Mouse (Mus musculus): Measurements from ENCODE around the gene 0610037L13Rik. TPM values are rescaled to one million over a fixed set of nuclear protein-coding genes. Genes with fewer than 3 reads are reported as not detected.

Gene 0610037L13Rik
- total RNA-seq, 2 experiments from 2014 or later = 34.4 to 44.4 TPM

Other genes with a start within 250 kb of the 0610037L13Rik start
- not detected for gene Dmrtb1, start 205.6 kb upstream of the 0610037L13Rik start, total RNA-seq (2021)
- under 1 TPM; 0.12 to 0.56 TPM for gene Lrp8, start 87.6 kb upstream of the 0610037L13Rik start, total RNA-seq (2021)
- gene Magoh, start 10.1 kb upstream of the 0610037L13Rik start, total RNA-seq (2021) = 10 to 100 TPM; 22.6 to 22.8 TPM
- 10 to 100 TPM; 64.6 to 65.6 TPM for gene Cpt2, start 33.8 kb downstream of the 0610037L13Rik start, total RNA-seq (2021)
- under 1 TPM; 0.13 to 0.37 TPM for gene Slc1a7, start 78.5 kb downstream of the 0610037L13Rik start, total RNA-seq (2021)
- gene Podn, start 206.6 kb downstream of the 0610037L13Rik start, total RNA-seq (2021) = 1 to 10 TPM; 9.2 to 9.9 TPM